In genomic region chr7:135617776-135618175, GRCm38 (mm10) we compare ENCODE assay signal across 13 mouse cellular contexts.
DNase-seq lines count a peak whose midpoint lies in the region; ATAC-seq lines count a peak whose summit lies in the region.
"Had no signal": no experiment of that assay in that cellular context is flagged by ENCODE, and none has a peak within 500 bp of the region (broad histone marks: within the 10 kb centered on the region; RNA-seq: fewer than 3 reads in every experiment).

No protein-coding gene starts in this region.

- peak; percentile 46 for DNase-seq in layer of hippocampus, adult 11-12 months (ENCODE audit: low spot score)
- no peak for DNase-seq in layer of hippocampus, adult 9-10 months (ENCODE audit: low spot score)
- peak; percentile 43 to 57 for DNase-seq in frontal cortex, postnatal 10 days (ENCODE audit: low spot score in 2 of 2)
- DNase-seq in mesoderm, embryonic 11.5 days (ENCODE audit: low read depth, low spot score): peak; percentile 43
- peak; percentile 52 for DNase-seq in right cerebral cortex, postnatal 25 days
- DNase-seq in urinary bladder, postnatal 4 days (ENCODE audit: low spot score in 2 of 2): no peak
- no peak for DNase-seq in yolk sac, embryonic 10.5 days (ENCODE audit: low spot score)
- DNase-seq: cerebellum, adult 11 months; heart, postnatal 36 days; kidney, postnatal 10 days; lung, embryonic 14.5 days; retina, postnatal 1 day had no signal

- ATAC-seq in megakaryocyte-erythroid progenitor cell, adult 5-6 weeks (replicated peaks; ENCODE audit: low FRiP score, low TSS enrichment, poor library complexity, severe bottlenecking): no peak

Comparison
In these comparisons a context has a peak if more than half of its experiments do, and no peak if none do; other contexts are left out.
1. DNase-seq: peak in layer of hippocampus, adult 11-12 months (single experiment), frontal cortex, postnatal 10 days (2 of 2), mesoderm, embryonic 11.5 days (single experiment) and right cerebral cortex, postnatal 25 days (single experiment); none in layer of hippocampus, adult 9-10 months (single experiment), urinary bladder, postnatal 4 days (0 of 2) and yolk sac, embryonic 10.5 days (single experiment).